8 mouse cellular contexts compared by ENCODE assay signal in genomic region chr10:81284719-81285118, GRCm38 (mm10). TPM values are rescaled to one million over a fixed set of nuclear protein-coding genes. Genes with fewer than 3 reads are reported as not detected.
DNase-seq lines count a peak whose midpoint lies in the region; ATAC-seq and TF ChIP-seq lines count a peak whose summit lies in the region.

No protein-coding gene starts in this region.

- H3K27me3 ChIP-seq in heart, embryonic 15.5 days = peaks cover 65% of the 10 kb centered on the region
- peaks cover 16% of the 10 kb centered on the region for H3K27me3 ChIP-seq in hindbrain, embryonic 16.5 days (replicated peaks; ENCODE audit: control insufficient read depth, insufficient read depth, low read length)
- H3K27me3 ChIP-seq in limb, embryonic 14.5 days (ENCODE audit: control insufficient read depth, insufficient read depth, low read length) = peaks cover 33% of the 10 kb centered on the region
- H3K27me3 ChIP-seq in midbrain, postnatal 0 days (ENCODE audit: insufficient read depth, low read length) = no peaks in the 10 kb centered on the region

- H3K4me3 ChIP-seq in heart, embryonic 15.5 days = peak overlapping the region; percentile 55; the same call in 1 of the 2 replicates
- H3K4me3 ChIP-seq in hindbrain, embryonic 16.5 days (ENCODE audit: low read length) = peak overlapping the region; percentile 53
- H3K4me3 ChIP-seq in limb, embryonic 14.5 days (replicated peaks; ENCODE audit: low read length) = peak overlapping the region; percentile 41; the same call in 1 of the 2 replicates
- no peak overlapping the region for H3K4me3 ChIP-seq in midbrain, postnatal 0 days (ENCODE audit: low read depth, low read length)

- TF ChIP-seq CTCF in midbrain, postnatal 0 days (IDR thresholded peaks at IDR 0.05) = no peak

- no peak overlapping the region for H3K9ac ChIP-seq in heart, embryonic 15.5 days
- no peak overlapping the region; the same call in 1 of the 2 replicates for H3K9ac ChIP-seq in hindbrain, embryonic 16.5 days (ENCODE audit: low read depth, low read length)
- no peak overlapping the region for H3K9ac ChIP-seq in limb, embryonic 14.5 days (ENCODE audit: low read depth, low read length, severe bottlenecking)
- no peak overlapping the region for H3K9ac ChIP-seq in midbrain, postnatal 0 days (replicated peaks; ENCODE audit: low read length, poor library complexity, severe bottlenecking)

- DNase-seq in heart, postnatal 10 days = no peak
- no peak for DNase-seq in limb, embryonic 14.5 days (ENCODE audit: low spot score)
- DNase-seq in midbrain, postnatal 0 days (ENCODE audit: low spot score) = no peak
- DNase-seq in layer of hippocampus, adult 8-10 months (ENCODE audit: low spot score in 2 of 2) = no peak
- no peak for DNase-seq in cerebellum, postnatal 4 days (ENCODE audit: low spot score in 2 of 2)

- H3K36me3 ChIP-seq in heart, embryonic 15.5 days = no peaks in the 10 kb centered on the region
- H3K36me3 ChIP-seq in hindbrain, embryonic 16.5 days (ENCODE audit: control insufficient read depth, insufficient read depth, low read length) = no peaks in the 10 kb centered on the region
- no peaks in the 10 kb centered on the region for H3K36me3 ChIP-seq in limb, embryonic 14.5 days (ENCODE audit: control insufficient read depth, insufficient read depth, low read length)
- H3K36me3 ChIP-seq in midbrain, postnatal 0 days (ENCODE audit: insufficient read depth, low read length) = no peaks in the 10 kb centered on the region

- no peak overlapping the region for H3K27ac ChIP-seq in heart, embryonic 15.5 days
- H3K27ac ChIP-seq in hindbrain, embryonic 16.5 days (ENCODE audit: low read depth, low read length) = no peak overlapping the region
- no peak overlapping the region for H3K27ac ChIP-seq in limb, embryonic 14.5 days (replicated peaks; ENCODE audit: low read depth, low read length)
- no peak overlapping the region for H3K27ac ChIP-seq in midbrain, postnatal 0 days (ENCODE audit: low read depth, low read length)

- TF ChIP-seq POLR2A in limb, embryonic 14.5 days (IDR thresholded peaks at IDR 0.05; ENCODE audit: borderline replicate concordance, extremely low read depth, insufficient read depth, insufficient read length) = no peak

- H3K4me1 ChIP-seq in heart, embryonic 15.5 days (replicated peaks) = peaks cover 16% of the 10 kb centered on the region
- peaks cover 2% of the 10 kb centered on the region; the same call in 1 of the 2 replicates for H3K4me1 ChIP-seq in hindbrain, embryonic 16.5 days (ENCODE audit: control insufficient read depth, insufficient read depth, low read depth, low read length)
- peaks cover 7% of the 10 kb centered on the region for H3K4me1 ChIP-seq in limb, embryonic 14.5 days (ENCODE audit: control insufficient read depth, insufficient read depth, low read length)
- H3K4me1 ChIP-seq in midbrain, postnatal 0 days (ENCODE audit: insufficient read depth, low read length) = no peaks in the 10 kb centered on the region

- H3K9me3 ChIP-seq in heart, embryonic 15.5 days (replicated peaks) = no peaks in the 10 kb centered on the region
- H3K9me3 ChIP-seq in hindbrain, embryonic 16.5 days (ENCODE audit: control insufficient read depth, low read length) = no peaks in the 10 kb centered on the region
- H3K9me3 ChIP-seq in limb, embryonic 14.5 days (ENCODE audit: control insufficient read depth, low read length) = no peaks in the 10 kb centered on the region
- H3K9me3 ChIP-seq in midbrain, postnatal 0 days (ENCODE audit: low read length) = no peaks in the 10 kb centered on the region

- peak overlapping the region; percentile 89 for H3K4me2 ChIP-seq in heart, embryonic 15.5 days
- peak overlapping the region; percentile 92; the same call in 1 of the 2 replicates for H3K4me2 ChIP-seq in hindbrain, embryonic 16.5 days (ENCODE audit: low read length)
- peak overlapping the region; percentile 66; the same call in 1 of the 2 replicates for H3K4me2 ChIP-seq in limb, embryonic 14.5 days (replicated peaks; ENCODE audit: low read depth, low read length, severe bottlenecking)
- peak overlapping the region; percentile 70 for H3K4me2 ChIP-seq in midbrain, postnatal 0 days (ENCODE audit: low read depth, low read length, poor library complexity, severe bottlenecking)

- WGBS in heart, embryonic 15.5 days = 8% methylated on average over 17 of the region's 17 CpGs
- WGBS in hindbrain, embryonic 16.5 days = 12% methylated on average over 17 of the region's 17 CpGs
- WGBS in limb, embryonic 14.5 days = 11% methylated on average over 16 of the region's 17 CpGs
- WGBS in midbrain, postnatal 0 days = 15% methylated on average over 17 of the region's 17 CpGs

- no peak; the same call in 1 of the 2 replicates for ATAC-seq in heart, embryonic 15.5 days (replicated peaks; ENCODE audit: insufficient number of reproducible peaks, insufficient read depth, low FRiP score, low read depth)
- no peak for ATAC-seq in hindbrain, embryonic 16.5 days
- no peak for ATAC-seq in limb, embryonic 14.5 days (ENCODE audit: low FRiP score, low read depth)
- no peak for ATAC-seq in midbrain, postnatal 0 days (ENCODE audit: low FRiP score)
- no peak for ATAC-seq in inflammation-experienced regulatory T-cells, adult 6 months

- intact Hi-C loops in heart, postnatal 10 days (cut with DNase I) = no loop called here

RNA-seq across cellular contexts. Expression of gene Tjp3, which starts 6.7 kb away (rescaled TPM):
- polyA plus RNA-seq in heart, embryonic 15.5 days (2015; fragmentation: Nextera tagmentation; extraction: Ambion mirVana) = 3.2 and 4.3 TPM in 2 replicates
- under 1 TPM; 0.14 to 0.37 TPM for total RNA-seq in heart, postnatal 10 days (2021)
- polyA plus RNA-seq in hindbrain, embryonic 16.5 days (2015; fragmentation: Nextera tagmentation; extraction: Ambion mirVana) = 5.3 and 6.4 TPM in 2 replicates
- 2.8 and 3.5 TPM in 2 replicates for polyA plus RNA-seq in limb, embryonic 14.5 days (2012; rRNA removed)
- 5.2 and 6.4 TPM in 2 replicates for polyA plus RNA-seq in limb, embryonic 14.5 days (2014; fragmentation: Nextera tagmentation; extraction: Ambion mirVana)
- total RNA-seq in midbrain, postnatal 0 days (2014; rRNA removed) = 6.5 and 9.2 TPM in 2 replicates
- 5.1 and 6.3 TPM in 2 replicates for polyA plus RNA-seq in midbrain, postnatal 0 days (2015; fragmentation: Nextera tagmentation; extraction: Ambion mirVana)
- total RNA-seq in layer of hippocampus, adult 8-10 months (2022) = 1 to 10 TPM in 2 of 4 experiments, under 1 TPM in 2; 0.73 to 1.2 (median 0.90) TPM
- polyA plus RNA-seq in inflammation-experienced regulatory T-cells, adult 6 months (2017; shearing (Covaris generic)) = 1 to 10 TPM; 1.7 to 3.2 (median 1.9) TPM

RNA-seq across cellular contexts. Expression of gene Pip5k1c, which starts 8.0 kb away (rescaled TPM):
- 26.2 and 38.2 TPM in 2 replicates for polyA plus RNA-seq in heart, embryonic 15.5 days (2015; fragmentation: Nextera tagmentation; extraction: Ambion mirVana)
- 10 to 100 TPM; 43.2 to 46.4 TPM for total RNA-seq in heart, postnatal 10 days (2021)
- polyA plus RNA-seq in hindbrain, embryonic 16.5 days (2015; fragmentation: Nextera tagmentation; extraction: Ambion mirVana) = 128 and 144 TPM in 2 replicates
- polyA plus RNA-seq in limb, embryonic 14.5 days (2012; rRNA removed) = 70.4 and 93.4 TPM in 2 replicates
- 53.0 and 60.4 TPM in 2 replicates for polyA plus RNA-seq in limb, embryonic 14.5 days (2014; fragmentation: Nextera tagmentation; extraction: Ambion mirVana)
- 248 and 256 TPM in 2 replicates for total RNA-seq in midbrain, postnatal 0 days (2014; rRNA removed)
- 125 and 129 TPM in 2 replicates for polyA plus RNA-seq in midbrain, postnatal 0 days (2015; fragmentation: Nextera tagmentation; extraction: Ambion mirVana)
- total RNA-seq in layer of hippocampus, adult 8-10 months (2022) = 100 to 1,000 TPM; 267 to 303 (median 296) TPM
- 10 to 100 TPM; 10.7 to 15.9 (median 14.4) TPM for polyA plus RNA-seq in inflammation-experienced regulatory T-cells, adult 6 months (2017; shearing (Covaris generic))

RNA-seq across cellular contexts. Expression of gene Apba3, which starts 18.0 kb away (rescaled TPM):
- 42.3 and 61.2 TPM in 2 replicates for polyA plus RNA-seq in heart, embryonic 15.5 days (2015; fragmentation: Nextera tagmentation; extraction: Ambion mirVana)
- 10 to 100 TPM; 66.5 to 68.3 TPM for total RNA-seq in heart, postnatal 10 days (2021)
- polyA plus RNA-seq in hindbrain, embryonic 16.5 days (2015; fragmentation: Nextera tagmentation; extraction: Ambion mirVana) = 39.2 and 41.8 TPM in 2 replicates
- polyA plus RNA-seq in limb, embryonic 14.5 days (2012; rRNA removed) = 77.9 and 102 TPM in 2 replicates
- 58.2 and 59.2 TPM in 2 replicates for polyA plus RNA-seq in limb, embryonic 14.5 days (2014; fragmentation: Nextera tagmentation; extraction: Ambion mirVana)
- 45.0 and 64.8 TPM in 2 replicates for total RNA-seq in midbrain, postnatal 0 days (2014; rRNA removed)
- polyA plus RNA-seq in midbrain, postnatal 0 days (2015; fragmentation: Nextera tagmentation; extraction: Ambion mirVana) = 25.0 and 25.2 TPM in 2 replicates
- 10 to 100 TPM; 32.0 to 45.0 (median 39.1) TPM for total RNA-seq in layer of hippocampus, adult 8-10 months (2022)
- polyA plus RNA-seq in inflammation-experienced regulatory T-cells, adult 6 months (2017; shearing (Covaris generic)) = 10 to 100 TPM in 2 of 3 experiments, 1 to 10 TPM in 1; 9.9 to 12.4 (median 12.3) TPM

RNA-seq across cellular contexts. Expression of gene Mrpl54, which starts 18.0 kb away (rescaled TPM):
- 208 and 226 TPM in 2 replicates for polyA plus RNA-seq in heart, embryonic 15.5 days (2015; fragmentation: Nextera tagmentation; extraction: Ambion mirVana)
- total RNA-seq in heart, postnatal 10 days (2021) = 100 to 1,000 TPM in 1 of 2 experiments, 10 to 100 TPM in 1; 93.4 to 108 TPM
- polyA plus RNA-seq in hindbrain, embryonic 16.5 days (2015; fragmentation: Nextera tagmentation; extraction: Ambion mirVana) = 126 and 137 TPM in 2 replicates
- 93.0 and 124 TPM in 2 replicates for polyA plus RNA-seq in limb, embryonic 14.5 days (2012; rRNA removed)
- 200 and 202 TPM in 2 replicates for polyA plus RNA-seq in limb, embryonic 14.5 days (2014; fragmentation: Nextera tagmentation; extraction: Ambion mirVana)
- total RNA-seq in midbrain, postnatal 0 days (2014; rRNA removed) = 145 and 164 TPM in 2 replicates
- 162 and 179 TPM in 2 replicates for polyA plus RNA-seq in midbrain, postnatal 0 days (2015; fragmentation: Nextera tagmentation; extraction: Ambion mirVana)
- total RNA-seq in layer of hippocampus, adult 8-10 months (2022) = 10 to 100 TPM; 32.5 to 49.5 (median 40.8) TPM
- 100 to 1,000 TPM; 111 to 148 (median 127) TPM for polyA plus RNA-seq in inflammation-experienced regulatory T-cells, adult 6 months (2017; shearing (Covaris generic))

RNA-seq across cellular contexts. Expression of gene Matk, which starts 32.0 kb away (rescaled TPM):
- 1.6 and 3.6 TPM in 2 replicates for polyA plus RNA-seq in heart, embryonic 15.5 days (2015; fragmentation: Nextera tagmentation; extraction: Ambion mirVana)
- total RNA-seq in heart, postnatal 10 days (2021) = under 1 TPM; 0.27 to 0.38 TPM
- 60.4 and 72.8 TPM in 2 replicates for polyA plus RNA-seq in hindbrain, embryonic 16.5 days (2015; fragmentation: Nextera tagmentation; extraction: Ambion mirVana)
- polyA plus RNA-seq in limb, embryonic 14.5 days (2012; rRNA removed) = 9.9 and 10.6 TPM in 2 replicates
- 5.9 and 6.8 TPM in 2 replicates for polyA plus RNA-seq in limb, embryonic 14.5 days (2014; fragmentation: Nextera tagmentation; extraction: Ambion mirVana)
- total RNA-seq in midbrain, postnatal 0 days (2014; rRNA removed) = 110 and 114 TPM in 2 replicates
- polyA plus RNA-seq in midbrain, postnatal 0 days (2015; fragmentation: Nextera tagmentation; extraction: Ambion mirVana) = 96.9 and 108 TPM in 2 replicates
- total RNA-seq in layer of hippocampus, adult 8-10 months (2022) = 100 to 1,000 TPM; 208 to 230 (median 216) TPM
- polyA plus RNA-seq in inflammation-experienced regulatory T-cells, adult 6 months (2017; shearing (Covaris generic)) = 10 to 100 TPM; 30.1 to 68.1 (median 64.4) TPM
